Mouse (Mus musculus): ENCODE measurements around the gene Zfp768. TPM values are rescaled to one million over a fixed set of nuclear protein-coding genes. Genes with fewer than 3 reads are reported as not detected.
A peak's percentile ranks its signal among the peaks of the same experiment; 100 is the strongest.
"Not testable (repeated sequence)": the region's sequence is repeated elsewhere in the genome, so short reads cannot be mapped to it uniquely, and the experiment has no call there.

The Zfp768 gene
- polyA plus RNA-seq (2014; fragmentation: Nextera tagmentation; extraction: Ambion mirVana) = 5.1 and 5.7 TPM in 2 replicates

GRCm38 (mm10) chr7:127345512-127346325, at the start of gene Zfp768:
TSS of gene Zfp768 (minus strand) at chr7:127345589.
- Histone ChIP-seq H3K27me3 (ENCODE audit: control insufficient read depth, insufficient read depth, low read length) (no peaks in the 10 kb centered on the region), H3K4me3 (ENCODE audit: low read depth, low read length) (peak within 1 kb of the TSS; percentile 92), H3K4me1 (replicated peaks; ENCODE audit: control insufficient read depth, insufficient read depth, low read length) (peaks cover 3% of the 10 kb centered on the region; the same call in 1 of the 2 replicates), H3K9me3 (ENCODE audit: control insufficient read depth, low read length) (no peaks in the 10 kb centered on the region), H3K4me2 (replicated peaks; ENCODE audit: low read depth, low read length) (peak within 1 kb of the TSS; percentile 61), H3K9ac (ENCODE audit: low read depth, low read length) (peak within 1 kb of the TSS; percentile 94), H3K27ac (ENCODE audit: low read depth, low read length) (peak within 1 kb of the TSS; percentile 90), H3K36me3 (ENCODE audit: control insufficient read depth, insufficient read depth, low read length) (0 out of 2 replicates have a peak, but pooled peaks cover 2% of the 10 kb centered on the region)
- ATAC-seq (ENCODE audit: low FRiP score) (peak; percentile 94), DNase-seq (ENCODE audit: low spot score) (peak; percentile 96)
- under 1% methylated on average over 58 of the region's 76 CpGs for WGBS

GRCm38 (mm10) chr7:127393944-127394333, 48.5 kb upstream of the Zfp768 start:
- no peaks in the 10 kb centered on the region for H3K27me3 ChIP-seq (ENCODE audit: control insufficient read depth, insufficient read depth, low read length)
- no peak for ATAC-seq (ENCODE audit: low FRiP score)
- peak overlapping the region; percentile 72 for H3K4me3 ChIP-seq (ENCODE audit: low read depth, low read length)
- H3K9ac ChIP-seq (ENCODE audit: low read depth, low read length) = peak overlapping the region; percentile 54
- H3K27ac ChIP-seq (ENCODE audit: low read depth, low read length) = no peak overlapping the region
- peak overlapping the region; percentile 84 for H3K4me2 ChIP-seq (replicated peaks; ENCODE audit: low read depth, low read length)
- H3K36me3 ChIP-seq (ENCODE audit: control insufficient read depth, insufficient read depth, low read length) = no peaks in the 10 kb centered on the region
- 34% methylated on average over 7 of the region's 7 CpGs for WGBS
- no peak for DNase-seq (ENCODE audit: low spot score)
- H3K9me3 ChIP-seq (ENCODE audit: control insufficient read depth, low read length) = no peaks in the 10 kb centered on the region
- no peaks in the 10 kb centered on the region for H3K4me1 ChIP-seq (replicated peaks; ENCODE audit: control insufficient read depth, insufficient read depth, low read length)

GRCm38 (mm10) chr7:127393157-127393943, 48.0 kb upstream of the Zfp768 start, which contains the start of gene E430018J23Rik:
TSS of gene E430018J23Rik (minus strand) at chr7:127393629.
- DNase-seq (ENCODE audit: low spot score) (peak; percentile 98), ATAC-seq (ENCODE audit: low FRiP score) (peak; percentile 97)
- H3K9ac ChIP-seq (ENCODE audit: low read depth, low read length) = peak within 1 kb of the TSS; percentile 86
- H3K4me2 ChIP-seq (replicated peaks; ENCODE audit: low read depth, low read length) = peak within 1 kb of the TSS; percentile 84
- H3K4me1 ChIP-seq (replicated peaks; ENCODE audit: control insufficient read depth, insufficient read depth, low read length) = no peaks in the 10 kb centered on the region
- no peaks in the 10 kb centered on the region for H3K9me3 ChIP-seq (ENCODE audit: control insufficient read depth, low read length)
- H3K36me3 ChIP-seq (ENCODE audit: control insufficient read depth, insufficient read depth, low read length) = no peaks in the 10 kb centered on the region
- H3K4me3 ChIP-seq (ENCODE audit: low read depth, low read length) = peak within 1 kb of the TSS; percentile 72
- WGBS = 2% methylated on average over 45 of the region's 45 CpGs
- no peaks in the 10 kb centered on the region for H3K27me3 ChIP-seq (ENCODE audit: control insufficient read depth, insufficient read depth, low read length)
- H3K27ac ChIP-seq (ENCODE audit: low read depth, low read length) = peak within 1 kb of the TSS; percentile 52

- peak; percentile 17; the same call in 1 of the 2 replicates for ATAC-seq (ENCODE audit: low FRiP score)
- no peaks in the 10 kb centered on the region for H3K36me3 ChIP-seq (ENCODE audit: control insufficient read depth, insufficient read depth, low read length)
- DNase-seq (ENCODE audit: low spot score) = peak; percentile 9
- H3K9ac ChIP-seq (ENCODE audit: low read depth, low read length) = no peak overlapping the region
- WGBS = 91% methylated on average over 8 of the region's 8 CpGs
- H3K4me2 ChIP-seq (replicated peaks; ENCODE audit: low read depth, low read length) = peak overlapping the region; percentile 84
- no peak overlapping the region for H3K27ac ChIP-seq (ENCODE audit: low read depth, low read length)
- H3K4me1 ChIP-seq (replicated peaks; ENCODE audit: control insufficient read depth, insufficient read depth, low read length) = no peaks in the 10 kb centered on the region
- peak overlapping the region; percentile 72 for H3K4me3 ChIP-seq (ENCODE audit: low read depth, low read length)
- H3K9me3 ChIP-seq (ENCODE audit: control insufficient read depth, low read length) = no peaks in the 10 kb centered on the region
- no peaks in the 10 kb centered on the region for H3K27me3 ChIP-seq (ENCODE audit: control insufficient read depth, insufficient read depth, low read length)
Observed at GRCm38 (mm10) chr7:127392251-127392824, 46.9 kb upstream of the Zfp768 start.

GRCm38 (mm10) chr7:127391538-127391937, 46.1 kb upstream of the Zfp768 start:
- Histone ChIP-seq H3K4me3 (ENCODE audit: low read depth, low read length) (no peak overlapping the region), H3K4me2 (replicated peaks; ENCODE audit: low read depth, low read length) (no peak overlapping the region), H3K36me3 (ENCODE audit: control insufficient read depth, insufficient read depth, low read length) (no peaks in the 10 kb centered on the region), H3K4me1 (replicated peaks; ENCODE audit: control insufficient read depth, insufficient read depth, low read length) (no peaks in the 10 kb centered on the region), H3K9ac (ENCODE audit: low read depth, low read length) (no peak overlapping the region), H3K9me3 (ENCODE audit: control insufficient read depth, low read length) (no peaks in the 10 kb centered on the region), H3K27me3 (ENCODE audit: control insufficient read depth, insufficient read depth, low read length) (no peaks in the 10 kb centered on the region), H3K27ac (ENCODE audit: low read depth, low read length) (no peak overlapping the region)
- ATAC-seq (ENCODE audit: low FRiP score) (no peak), DNase-seq (ENCODE audit: low spot score) (no peak)
- 96% methylated on average over 16 of the region's 16 CpGs for WGBS

GRCm38 (mm10) chr7:127390306-127390705, 44.9 kb upstream of the Zfp768 start:
- H3K27ac ChIP-seq (ENCODE audit: low read depth, low read length) = no peak overlapping the region
- no peak for DNase-seq (ENCODE audit: low spot score)
- 78% methylated on average over 7 of the region's 7 CpGs for WGBS
- no peak overlapping the region for H3K9ac ChIP-seq (ENCODE audit: low read depth, low read length)
- no peaks in the 10 kb centered on the region for H3K9me3 ChIP-seq (ENCODE audit: control insufficient read depth, low read length)
- no peak overlapping the region for H3K4me3 ChIP-seq (ENCODE audit: low read depth, low read length)
- ATAC-seq (ENCODE audit: low FRiP score) = no peak
- H3K36me3 ChIP-seq (ENCODE audit: control insufficient read depth, insufficient read depth, low read length) = no peaks in the 10 kb centered on the region
- H3K4me1 ChIP-seq (replicated peaks; ENCODE audit: control insufficient read depth, insufficient read depth, low read length) = no peaks in the 10 kb centered on the region
- H3K4me2 ChIP-seq (replicated peaks; ENCODE audit: low read depth, low read length) = no peak overlapping the region
- no peaks in the 10 kb centered on the region for H3K27me3 ChIP-seq (ENCODE audit: control insufficient read depth, insufficient read depth, low read length)

GRCm38 (mm10) chr7:127388201-127388600, 42.8 kb upstream of the Zfp768 start:
- H3K36me3 ChIP-seq (ENCODE audit: control insufficient read depth, insufficient read depth, low read length); H3K27me3 ChIP-seq (ENCODE audit: control insufficient read depth, insufficient read depth, low read length); DNase-seq (ENCODE audit: low spot score); ATAC-seq (ENCODE audit: low FRiP score); H3K4me1 ChIP-seq (replicated peaks; ENCODE audit: control insufficient read depth, insufficient read depth, low read length); H3K4me3 ChIP-seq (ENCODE audit: low read depth, low read length); H3K27ac ChIP-seq (ENCODE audit: low read depth, low read length); H3K4me2 ChIP-seq (replicated peaks; ENCODE audit: low read depth, low read length); H3K9ac ChIP-seq (ENCODE audit: low read depth, low read length); H3K9me3 ChIP-seq (ENCODE audit: control insufficient read depth, low read length): not testable (repeated sequence)

GRCm38 (mm10) chr7:127386641-127387392, 41.4 kb upstream of the Zfp768 start, which contains the start of gene 9130019O22Rik:
TSS of gene 9130019O22Rik (minus strand) at chr7:127387166.
- peak within 1 kb of the TSS; percentile 74 for H3K4me2 ChIP-seq (replicated peaks; ENCODE audit: low read depth, low read length)
- H3K4me3 ChIP-seq (ENCODE audit: low read depth, low read length) = peak within 1 kb of the TSS; percentile 49
- no peaks in the 10 kb centered on the region for H3K27me3 ChIP-seq (ENCODE audit: control insufficient read depth, insufficient read depth, low read length)
- peak within 1 kb of the TSS; percentile 66 for H3K9ac ChIP-seq (ENCODE audit: low read depth, low read length)
- peak; percentile 86 for ATAC-seq (ENCODE audit: low FRiP score)
- DNase-seq (ENCODE audit: low spot score) = peak; percentile 87
- no peaks in the 10 kb centered on the region for H3K4me1 ChIP-seq (replicated peaks; ENCODE audit: control insufficient read depth, insufficient read depth, low read length)
- H3K27ac ChIP-seq (ENCODE audit: low read depth, low read length) = 0 out of 2 replicates have a peak within 1 kb of the TSS, but pooled peaks have one; percentile 24
- H3K36me3 ChIP-seq (ENCODE audit: control insufficient read depth, insufficient read depth, low read length) = no peaks in the 10 kb centered on the region
- 16% methylated on average over 38 of the region's 38 CpGs for WGBS
- no peaks in the 10 kb centered on the region for H3K9me3 ChIP-seq (ENCODE audit: control insufficient read depth, low read length)
